Mouse (Mus musculus): ENCODE results near the gene P4ha3. TPM values are rescaled to one million over a fixed set of nuclear protein-coding genes. Genes with fewer than 3 reads are reported as not detected.

The P4ha3 gene
- polyA plus RNA-seq, 1 experiment = 4.8 TPM

Other genes with a start within 250 kb of the P4ha3 start
- gene Pold3, start 164.0 kb upstream of the P4ha3 start, polyA plus RNA-seq (2012; rRNA removed) = 32.7 and 33.8 TPM in 2 replicates
- gene Lipt2, start 126.2 kb upstream of the P4ha3 start, polyA plus RNA-seq (2012; rRNA removed) = 6.0 and 7.7 TPM in 2 replicates
- 0.27 and 0.62 TPM in 2 replicates for gene Kcne3, start 109.0 kb upstream of the P4ha3 start, polyA plus RNA-seq (2012; rRNA removed)
- 67.0 and 70.8 TPM in 2 replicates for gene Pgm2l1, start 58.1 kb upstream of the P4ha3 start, polyA plus RNA-seq (2012; rRNA removed)
- gene C2cd3, start 86.7 kb downstream of the P4ha3 start, polyA plus RNA-seq (2012; rRNA removed) = 18.0 and 20.8 TPM in 2 replicates
- 226 and 284 TPM in 2 replicates for gene Ppme1, start 86.8 kb downstream of the P4ha3 start, polyA plus RNA-seq (2012; rRNA removed)
- gene Ucp3, start 187.5 kb downstream of the P4ha3 start, polyA plus RNA-seq (2012; rRNA removed) = 3.4 and 3.8 TPM in 2 replicates
- gene Ucp2, start 207.8 kb downstream of the P4ha3 start, polyA plus RNA-seq (2012; rRNA removed) = 39.8 and 53.5 TPM in 2 replicates
- 0.98 and 1.7 TPM in 2 replicates for gene Dnajb13, start 229.4 kb downstream of the P4ha3 start, polyA plus RNA-seq (2012; rRNA removed)

Data from frontal cortex, adult 2 months (tissue).